Mouse (Mus musculus) urinary bladder, postnatal 25 days (tissue): Measurements from ENCODE around the gene Shroom2.
"Not testable (repeated sequence)": the region's sequence is repeated elsewhere in the genome, so short reads cannot be mapped to it uniquely, and the experiment has no call there.

Experiments
- DNase-seq: peaks from one replicate; pipeline ENCODE4 v3.0.0; 2022; ENCODE audit warnings: low spot score

Gene Shroom2

GRCm38 (mm10) chrX:152768891-152769599 lies at the start of gene Shroom2:
Shroom2 (minus strand) TSS chrX:152769465.
- peak; percentile 13 for DNase-seq

- no peak for DNase-seq
These were observed 49.7 kb upstream of the Shroom2 start for GRCm38 (mm10) chrX:152818996-152819395.

- DNase-seq, result no peak
These were observed 44.1 kb upstream of the Shroom2 start for GRCm38 (mm10) chrX:152813339-152813738.

- DNase-seq, result no peak
These were observed 36.1 kb upstream of the Shroom2 start for GRCm38 (mm10) chrX:152805317-152805716.

GRCm38 (mm10) chrX:152788611-152789010 lies 19.3 kb upstream of the Shroom2 start:
- DNase-seq, result no peak

GRCm38 (mm10) chrX:152788129-152788528 lies 18.9 kb upstream of the Shroom2 start:
- DNase-seq, result no peak

- DNase-seq, result no peak
These were observed 12.6 kb upstream of the Shroom2 start, which contains the start of gene Gpr143 for GRCm38 (mm10) chrX:152781720-152782403. Gpr143 (plus strand) TSS chrX:152781921.

- peak; percentile 33 for DNase-seq
These were observed 414 bp upstream of the Shroom2 start for GRCm38 (mm10) chrX:152769600-152770157.

GRCm38 (mm10) chrX:152764171-152764570 lies 5.1 kb downstream of the Shroom2 start:
- no peak for DNase-seq

- DNase-seq, result no peak
These were observed 6.4 kb downstream of the Shroom2 start for GRCm38 (mm10) chrX:152762855-152763254.

- DNase-seq, result no peak
These were observed 6.8 kb downstream of the Shroom2 start for GRCm38 (mm10) chrX:152762437-152762836.

- DNase-seq, result no peak
These were observed 13.0 kb downstream of the Shroom2 start for GRCm38 (mm10) chrX:152756293-152756692.

GRCm38 (mm10) chrX:152755819-152756218 lies 13.4 kb downstream of the Shroom2 start:
- DNase-seq, result no peak

- DNase-seq, result no peak
These were observed 23.3 kb downstream of the Shroom2 start for GRCm38 (mm10) chrX:152745925-152746324.

- no peak for DNase-seq
These were observed 25.6 kb downstream of the Shroom2 start for GRCm38 (mm10) chrX:152743642-152744041.

- no peak for DNase-seq
These were observed 30.4 kb downstream of the Shroom2 start for GRCm38 (mm10) chrX:152738759-152739368.

GRCm38 (mm10) chrX:152738191-152738590 lies 31.1 kb downstream of the Shroom2 start:
- no peak for DNase-seq

- no peak for DNase-seq
These were observed 34.0 kb downstream of the Shroom2 start for GRCm38 (mm10) chrX:152735283-152735682.

- DNase-seq, result no peak
These were observed 52.6 kb downstream of the Shroom2 start for GRCm38 (mm10) chrX:152716693-152717092.

GRCm38 (mm10) chrX:152710715-152711114 lies 58.5 kb downstream of the Shroom2 start:
- DNase-seq, result not testable (repeated sequence)

GRCm38 (mm10) chrX:152708359-152708758 lies 60.9 kb downstream of the Shroom2 start:
- DNase-seq, result no peak

- peak; percentile 18 for DNase-seq
These were observed 63.9 kb downstream of the Shroom2 start for GRCm38 (mm10) chrX:152705397-152705796.

- peak; percentile 32 for DNase-seq
These were observed 65.6 kb downstream of the Shroom2 start for GRCm38 (mm10) chrX:152703624-152704023.
